Mouse (Mus musculus) megakaryocyte, embryonic 14.5 days (primary cell): ENCODE data around the gene Galntl6.

ENCODE experiments used
- FLI1 ChIP-seq: IDR thresholded peaks from 2 replicates; pipeline ENCODE4 v1.6.1; 2012; ENCODE audit warnings: low read length, inconsistent platforms, mixed read lengths
- GATA1 ChIP-seq: IDR thresholded peaks from 3 replicates; pipeline ENCODE4 v1.6.1; 2012; ENCODE audit warnings: mixed read lengths, low read length, inconsistent platforms, borderline replicate concordance

- no peak for TF ChIP-seq GATA1
- no peak for TF ChIP-seq FLI1
Measured at GRCm38 (mm10) chr8:57941113-57941512, 971.3 kb downstream of the Galntl6 start.
